In genomic region chr11:58990794-58991193, GRCm38 (mm10) we compare ENCODE assay signal across 17 mouse cellular contexts. TPM values are rescaled to one million over a fixed set of nuclear protein-coding genes. Genes with fewer than 3 reads are reported as not detected.
A peak's percentile ranks its signal among the peaks of the same experiment; 100 is the strongest.
DNase-seq lines count a peak whose midpoint lies in the region; ATAC-seq and TF ChIP-seq lines count a peak whose summit lies in the region.
"Had no signal": no experiment of that assay in that cellular context is flagged by ENCODE, and none has a peak within 500 bp of the region (broad histone marks: within the 10 kb centered on the region; RNA-seq: fewer than 3 reads in every experiment).

No protein-coding gene starts in this region.

- H3K79me2 ChIP-seq in heart, adult 2 months (replicated peaks; ENCODE audit: control insufficient read depth, insufficient read depth, low read length) = no peaks in the 10 kb centered on the region

- peak overlapping the region; percentile 36; the same call in 1 of the 2 replicates for H3K27ac ChIP-seq in heart, adult 2 months
- no peak overlapping the region for H3K27ac ChIP-seq in cerebellum, adult 2 months (ENCODE audit: insufficient read depth, low read length)
- H3K27ac ChIP-seq in hindbrain, embryonic 13.5 days = no peak overlapping the region
- H3K27ac ChIP-seq: layer of hippocampus, adult 2 months; liver, embryonic 13.5 days had no signal

- intact Hi-C loops in heart, adult 2 months (cut with DNase I) = no loop called here
- intact Hi-C loops in heart, postnatal 14 days (cut with DNase I) = no loop called here

- no peaks in the 10 kb centered on the region for H3K9me3 ChIP-seq in hindbrain, embryonic 13.5 days
- H3K9me3 ChIP-seq: G1E; liver, embryonic 13.5 days had no signal

- TF ChIP-seq CTCF in heart, adult 2 months (IDR thresholded peaks at IDR 0.05) = no peak
- no peak for TF ChIP-seq CTCF in cerebellum, adult 2 months (IDR thresholded peaks at IDR 0.05; ENCODE audit: borderline replicate concordance, insufficient read depth, low read depth, low read length)

- ATAC-seq in frontal cortex, adult (ENCODE audit: low TSS enrichment) = peak; percentile 8; the same call in 1 of the 2 replicates
- ATAC-seq in hindbrain, embryonic 13.5 days (ENCODE audit: low FRiP score) = no peak
- ATAC-seq: hindbrain, embryonic 16.5 days had no signal

- peaks cover under 1% of the 10 kb centered on the region for H3K36me3 ChIP-seq in heart, adult 2 months (ENCODE audit: control insufficient read depth, insufficient read depth, low read length)
- peaks cover 60% of the 10 kb centered on the region for H3K36me3 ChIP-seq in hindbrain, embryonic 13.5 days

- 57% methylated on average over 9 of the region's 9 CpGs for WGBS in heart, adult 2 months
- 70% methylated on average over 9 of the region's 9 CpGs for WGBS in cerebellum, adult 2 months
- 88% methylated on average over 9 of the region's 9 CpGs for WGBS in hindbrain, embryonic 13.5 days

- H3K4me1 ChIP-seq in heart, adult 2 months (ENCODE audit: control insufficient read depth, insufficient read depth, low read length) = peaks cover 12% of the 10 kb centered on the region
- H3K4me1 ChIP-seq in cerebellum, adult 2 months (ENCODE audit: control insufficient read depth, insufficient read depth, low read length) = no peaks in the 10 kb centered on the region; the same call in none of the 2 replicates
- H3K4me1 ChIP-seq in hindbrain, embryonic 13.5 days (replicated peaks) = peaks cover 8% of the 10 kb centered on the region

- peak; percentile 79; the same call in 1 of the 2 replicates for TF ChIP-seq EP300 in heart, adult 2 months (IDR thresholded peaks at IDR 0.05; ENCODE audit: insufficient read depth, low read depth, low read length)

- H3K9ac ChIP-seq in heart, adult 2 months (ENCODE audit: low read depth, low read length) = no peak overlapping the region
- H3K9ac ChIP-seq in hindbrain, embryonic 13.5 days = no peak overlapping the region
- H3K9ac ChIP-seq: liver, embryonic 13.5 days had no signal

- H3K4me2 ChIP-seq in hindbrain, embryonic 13.5 days = no peak overlapping the region
- H3K4me2 ChIP-seq: liver, embryonic 13.5 days had no signal

- TF ChIP-seq POLR2A in heart, adult 2 months (IDR thresholded peaks at IDR 0.05; ENCODE audit: insufficient read depth, low read depth, low read length) = 0 out of 2 replicates have a peak, but pooled peaks have one; percentile 26
- TF ChIP-seq POLR2A in cerebellum, adult 2 months (IDR thresholded peaks at IDR 0.05; ENCODE audit: borderline replicate concordance, insufficient read depth, low read length) = no peak

- no peak for DNase-seq in frontal cortex, postnatal 10 days (ENCODE audit: low spot score in 2 of 2)
- peak; percentile 21 for DNase-seq in lung, postnatal 36 days
- no peak for DNase-seq in lung, adult 18-20 months
- DNase-seq in heart, adult 2 months = peak; percentile 41 to 66
- DNase-seq in heart, postnatal 14 days = peak; percentile 54 to 62
- no peak for DNase-seq in cerebellum, adult 2 months
- DNase-seq: cerebellum, adult 8-10 months; embryo, embryonic 11 days; kidney, adult 8-10 months; liver, embryonic 13.5 days; midbrain, embryonic 14.5 days had no signal

- H3K27me3 ChIP-seq in heart, adult 2 months (ENCODE audit: control insufficient read depth, insufficient read depth, low read length) = no peaks in the 10 kb centered on the region
- H3K27me3 ChIP-seq in cerebellum, adult 2 months (ENCODE audit: control insufficient read depth, insufficient read depth, low read length) = no peaks in the 10 kb centered on the region
- peaks cover 21% of the 10 kb centered on the region for H3K27me3 ChIP-seq in hindbrain, embryonic 13.5 days

- H3K4me3 ChIP-seq in heart, adult 2 months = no peak overlapping the region
- no peak overlapping the region for H3K4me3 ChIP-seq in cerebellum, adult 2 months (replicated peaks; ENCODE audit: insufficient read depth, low read depth, low read length)
- H3K4me3 ChIP-seq in hindbrain, embryonic 13.5 days = no peak overlapping the region
- H3K4me3 ChIP-seq: erythroblast, embryonic 14.5 days; layer of hippocampus, adult 2 months; liver, embryonic 13.5 days had no signal

RNA-seq across cellular contexts. Expression of gene Trim11, which starts 12.9 kb away (rescaled TPM):
- 10 to 100 TPM; 11.9 to 14.0 TPM for total RNA-seq in heart, adult 2 months (2021)
- polyA plus RNA-seq in heart, adult 2 months (2012; rRNA removed) = 14.3 and 19.4 TPM in 2 replicates
- 10 to 100 TPM; 17.6 to 18.1 TPM for total RNA-seq in heart, postnatal 14 days (2021)
- 25.3 and 27.5 TPM in 2 replicates for polyA plus RNA-seq in cerebellum, adult 2 months (2012; rRNA removed)
- polyA plus RNA-seq in hindbrain, embryonic 13.5 days (2015; fragmentation: Nextera tagmentation; extraction: Ambion mirVana) = 20.8 and 21.8 TPM in 2 replicates

RNA-seq across cellular contexts. Expression of gene Hist3h2a, which starts 36.3 kb away (rescaled TPM):
- 10 to 100 TPM; 13.6 to 14.0 TPM for total RNA-seq in heart, adult 2 months (2021)
- polyA plus RNA-seq in heart, adult 2 months (2012; rRNA removed) = 12.6 and 15.4 TPM in 2 replicates
- total RNA-seq in heart, postnatal 14 days (2021) = 10 to 100 TPM; 22.0 to 28.0 TPM
- 41.3 and 43.2 TPM in 2 replicates for polyA plus RNA-seq in cerebellum, adult 2 months (2012; rRNA removed)
- 138 and 142 TPM in 2 replicates for polyA plus RNA-seq in hindbrain, embryonic 13.5 days (2015; fragmentation: Nextera tagmentation; extraction: Ambion mirVana)

RNA-seq across cellular contexts. Expression of gene Trim17, which starts 36.3 kb away (rescaled TPM):
- under 1 TPM in 1 of 2 experiments, not detected in 1; 0.07 TPM for total RNA-seq in heart, adult 2 months (2021)
- 0.20 and 0.37 TPM in 2 replicates for polyA plus RNA-seq in heart, adult 2 months (2012; rRNA removed)
- total RNA-seq in heart, postnatal 14 days (2021) = under 1 TPM; 0.10 to 0.19 TPM
- 3.5 and 4.8 TPM in 2 replicates for polyA plus RNA-seq in cerebellum, adult 2 months (2012; rRNA removed)
- 1.6 TPM in 2 replicates for polyA plus RNA-seq in hindbrain, embryonic 13.5 days (2015; fragmentation: Nextera tagmentation; extraction: Ambion mirVana)

RNA-seq across cellular contexts. Expression of gene Hist3h2ba, which starts 42.1 kb away (rescaled TPM):
- 1 to 10 TPM in 1 of 2 experiments, under 1 TPM in 1; 0.81 to 1.1 TPM for total RNA-seq in heart, adult 2 months (2021)
- 0.67 and 1.5 TPM in 2 replicates for polyA plus RNA-seq in heart, adult 2 months (2012; rRNA removed)
- 10 to 100 TPM in 1 of 2 experiments, 1 to 10 TPM in 1; 3.9 to 14.1 TPM for total RNA-seq in heart, postnatal 14 days (2021)
- polyA plus RNA-seq in cerebellum, adult 2 months (2012; rRNA removed) = 154 and 186 TPM in 2 replicates
- 285 and 298 TPM in 2 replicates for polyA plus RNA-seq in hindbrain, embryonic 13.5 days (2015; fragmentation: Nextera tagmentation; extraction: Ambion mirVana)
- polyA plus RNA-seq: G1E had no signal

RNA-seq across cellular contexts. Expression of gene Rnf187, which starts 52.1 kb away (rescaled TPM):
- 100 to 1,000 TPM; 164 to 177 TPM for total RNA-seq in heart, adult 2 months (2021)
- polyA plus RNA-seq in heart, adult 2 months (2012; rRNA removed) = 182 and 190 TPM in 2 replicates
- 100 to 1,000 TPM; 150 to 151 TPM for total RNA-seq in heart, postnatal 14 days (2021)
- polyA plus RNA-seq in cerebellum, adult 2 months (2012; rRNA removed) = 578 and 589 TPM in 2 replicates
- 522 and 540 TPM in 2 replicates for polyA plus RNA-seq in hindbrain, embryonic 13.5 days (2015; fragmentation: Nextera tagmentation; extraction: Ambion mirVana)

Comparison
In these comparisons a context has a peak if more than half of its experiments do, and no peak if none do; other contexts are left out.
1. DNase-seq: peak in lung, postnatal 36 days (single experiment), heart, adult 2 months (2 of 2) and heart, postnatal 14 days (2 of 2); none in frontal cortex, postnatal 10 days (0 of 2), lung, adult 18-20 months (0 of 2) and cerebellum, adult 2 months (0 of 2).